Mouse (Mus musculus) megakaryocyte, embryonic 14.5 days (primary cell): ENCODE measurements around the gene Gm49392.

ENCODE experiments used
- FLI1 ChIP-seq: IDR thresholded peaks from 2 replicates; pipeline ENCODE4 v1.6.1; 2012; ENCODE audit warnings: low read length, inconsistent platforms, mixed read lengths
- GATA1 ChIP-seq: IDR thresholded peaks from 3 replicates; pipeline ENCODE4 v1.6.1; 2012; ENCODE audit warnings: mixed read lengths, low read length, inconsistent platforms, borderline replicate concordance

DNA sequence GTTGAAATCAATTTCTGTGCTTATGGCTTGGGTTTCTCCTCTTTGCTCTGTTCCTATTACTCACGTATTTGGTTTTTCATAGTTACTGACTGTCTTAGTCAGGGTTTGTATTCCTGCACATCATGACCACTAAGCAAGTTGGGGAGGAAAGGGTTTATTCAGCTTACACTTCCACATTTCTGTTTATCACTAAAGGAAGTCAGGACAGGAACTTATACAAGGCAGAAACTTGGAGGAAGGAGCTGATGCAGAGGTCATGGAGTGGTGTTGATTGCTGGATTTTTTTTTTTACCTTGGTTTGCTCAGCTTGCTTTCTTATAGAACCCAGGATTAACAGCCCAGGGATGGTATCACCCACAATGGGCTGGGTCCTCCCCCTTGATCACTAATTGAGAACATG is 4.4 kb downstream of the Gm49392 start:
- TF ChIP-seq FLI1 (no peak), GATA1 (no peak)
